Mouse (Mus musculus): ENCODE measurements around the gene Vmn1r169. TPM values are rescaled to one million over a fixed set of nuclear protein-coding genes. Genes with fewer than 3 reads are reported as not detected.
"Not testable (repeated sequence)": the region's sequence is repeated elsewhere in the genome, so short reads cannot be mapped to it uniquely, and the experiment has no call there.

Gene Vmn1r169
- total RNA-seq (2021): not detected
- long read RNA-seq, experiment 1: 0 reads
- long read RNA-seq, experiment 2: 0 reads

DNA sequence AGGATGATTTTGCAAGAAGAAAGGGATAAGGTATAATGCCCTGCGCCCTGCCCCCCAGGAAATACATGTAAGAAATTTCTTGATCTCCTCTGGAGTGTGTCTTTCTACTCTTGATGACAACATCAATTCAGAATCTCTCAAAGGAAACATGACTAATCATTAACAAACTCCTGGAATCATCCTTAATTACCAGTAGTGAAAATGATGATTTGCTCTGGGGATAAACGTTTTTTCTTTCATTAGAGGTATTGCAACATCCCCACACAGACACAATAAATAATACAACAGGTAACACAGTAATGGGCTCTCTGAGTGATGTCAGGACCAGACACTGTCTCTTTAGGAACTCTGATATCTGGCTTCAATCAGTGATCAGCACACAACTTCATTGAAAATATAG lies at the start of gene Vmn1r169:
Gene Vmn1r169, plus strand, starts transcription at position 301 of the 400 bp plus-strand sequence.
- DNase-seq (ENCODE audit: low spot score in 2 of 2): not testable (repeated sequence)

- DNase-seq (ENCODE audit: low spot score in 2 of 2): not testable (repeated sequence)
These were observed 35.9 kb upstream of the Vmn1r169 start, which contains the start of gene Vmn1r168 for GRCm38 (mm10) chr7:23539432-23539831. Vmn1r168 (plus strand) TSS chr7:23539732.

- not testable (repeated sequence) for DNase-seq (ENCODE audit: low spot score in 2 of 2)
These were observed 30.5 kb downstream of the Vmn1r169 start, which contains the start of gene Vmn1r170 for GRCm38 (mm10) chr7:23605875-23606274. Vmn1r170 (plus strand) TSS chr7:23606175.

Other genes with a start within 250 kb of the Vmn1r169 start
- under 1 TPM; 0.16 to 0.22 TPM for gene Nlrp5, start 189.6 kb upstream of the Vmn1r169 start, total RNA-seq (2021)
- not detected for gene Vmn1r167, start 68.3 kb upstream of the Vmn1r169 start, total RNA-seq (2021)
- gene Vmn1r168, start 35.8 kb upstream of the Vmn1r169 start, total RNA-seq (2021): not detected
- not detected for gene Vmn1r170, start 30.6 kb downstream of the Vmn1r169 start, total RNA-seq (2021)
- gene Vmn1r171, start 55.2 kb downstream of the Vmn1r169 start, total RNA-seq (2021): not detected
- gene Vmn1r172, start 82.8 kb downstream of the Vmn1r169 start, total RNA-seq (2021): not detected
- not detected for gene Vmn1r173, start 125.2 kb downstream of the Vmn1r169 start, total RNA-seq (2021)
- not detected for gene Vmn1r174, start 176.7 kb downstream of the Vmn1r169 start, total RNA-seq (2021)
- gene Vmn1r175, start 235.1 kb downstream of the Vmn1r169 start, total RNA-seq (2021): not detected